Mouse (Mus musculus): ENCODE results near the gene Scd2.

GRCm38 (mm10) chr19:44332326-44332725, 38.9 kb downstream of the Scd2 start:
- TF ChIP-seq CTCF (IDR thresholded peaks at IDR 0.05; ENCODE audit: extremely low read depth, insufficient read depth, insufficient read length, insufficient replicate concordance) (no peak), POLR2A (IDR thresholded peaks at IDR 0.05; ENCODE audit: low read depth, low read length) (no peak)

Measured in spleen, adult 2 months (tissue).